Mouse (Mus musculus) frontal cortex, adult 2 months (tissue): ENCODE measurements around the gene Gm1123. TPM values are rescaled to one million over a fixed set of nuclear protein-coding genes. Genes with fewer than 3 reads are reported as not detected.

ENCODE experiments used
- DNase-seq, 2 experiments: peaks; one replicate each; pipeline ENCODE4 v3.0.0; 2022; ENCODE audit warnings: low spot score in 1 of 2; ENCODE audit errors: extremely low spot score in 1 of 2
- polyA plus RNA-seq: library from polyadenylated mRNA; depleted of rRNA; stranded (reverse); fragments of >200 nt; gene quantifications from 2 replicates; pipeline ENCODE4 v1.2.3, GENCODE M21; 2012; rRNA removed

Gene Gm1123
- polyA plus RNA-seq, 1 experiment = not detected

GRCm38 (mm10) chr9:98958628-98959027, 76.9 kb downstream of the Gm1123 start:
- no peak for DNase-seq

GRCm38 (mm10) chr9:98957751-98958351, 77.7 kb downstream of the Gm1123 start:
- no peak for DNase-seq

Other genes starting within 250 kb of the Gm1123 start
- not detected in 2 replicates for gene Prr23a1, start 193.2 kb downstream of the Gm1123 start, polyA plus RNA-seq
- not detected in 2 replicates for gene Prr23a2, start 179.2 kb downstream of the Gm1123 start, polyA plus RNA-seq
- gene Prr23a3, start 170.9 kb downstream of the Gm1123 start, polyA plus RNA-seq = not detected in 2 replicates
- gene 7420426K07Rik, start 132.6 kb downstream of the Gm1123 start, polyA plus RNA-seq = not detected in 2 replicates
- 0.27 and 0.34 TPM in 2 replicates for gene Foxl2, start 80.4 kb downstream of the Gm1123 start, polyA plus RNA-seq
- 30.6 and 33.1 TPM in 2 replicates for gene Faim, start 49.3 kb downstream of the Gm1123 start, polyA plus RNA-seq
- 14.5 and 15.5 TPM in 2 replicates for gene Pik3cb, start 104.9 kb upstream of the Gm1123 start, polyA plus RNA-seq
- not detected in 2 replicates for gene Faiml, start 201.5 kb upstream of the Gm1123 start, polyA plus RNA-seq
- 19.0 and 21.1 TPM in 2 replicates for gene Cep70, start 207.7 kb upstream of the Gm1123 start, polyA plus RNA-seq